Mouse (Mus musculus) erythroid progenitor cell, adult 5-6 weeks (primary cell): Measurements from ENCODE around the gene Slc43a2. TPM values are rescaled to one million over a fixed set of nuclear protein-coding genes. Genes with fewer than 3 reads are reported as not detected.

Experiments
- ATAC-seq: replicated peaks from 2 replicates; pipeline ENCODE4 v1.8.0; 2016; ENCODE audit warnings: moderate number of reproducible peaks, mild to moderate bottlenecking, moderate TSS enrichment, inconsistent platforms; ENCODE audit not compliant: poor library complexity, low FRiP score, severe bottlenecking
- total RNA-seq, 2 experiments: library from RNA; stranded (forward) in 1 of 2; stranded (reverse) in 1 of 2; fragments of 150-400 nt in 1 of 2; fragments of 186-747, 209-891 nt in 1 of 2; gene quantifications; 2 replicates each; pipeline versions ENCODE4 v1.2.3 to v1.2.4; 2015 to 2017; ENCODE audit warnings: low replicate concordance in 2 of 2

Gene Slc43a2
- total RNA-seq, 2 experiments from 2014 or later, result 4.5 to 6.3 TPM

GRCm38 (mm10) chr11:75595816-75596215 is 64.3 kb downstream of the Slc43a2 start:
- ATAC-seq, result no peak

- no peak for ATAC-seq
Measured at GRCm38 (mm10) chr11:75596726-75597255, 65.3 kb downstream of the Slc43a2 start.

- no peak for ATAC-seq
Measured at GRCm38 (mm10) chr11:75598004-75598403, 66.5 kb downstream of the Slc43a2 start.

- ATAC-seq, result 0 out of 2 replicates have a peak, but pooled peaks have one; percentile 48
Measured at GRCm38 (mm10) chr11:75599802-75600201, 68.3 kb downstream of the Slc43a2 start.

- no peak for ATAC-seq
Measured at GRCm38 (mm10) chr11:75604826-75605225, 73.3 kb downstream of the Slc43a2 start.

- ATAC-seq, result no peak
Measured at GRCm38 (mm10) chr11:75605318-75605717, 73.8 kb downstream of the Slc43a2 start.

GRCm38 (mm10) chr11:75608776-75609175 is 77.3 kb downstream of the Slc43a2 start:
- ATAC-seq, result no peak

GRCm38 (mm10) chr11:75610021-75610420 is 78.5 kb downstream of the Slc43a2 start:
- no peak for ATAC-seq

GRCm38 (mm10) chr11:75614769-75615168 is 83.3 kb downstream of the Slc43a2 start:
- no peak for ATAC-seq

GRCm38 (mm10) chr11:75615556-75615955 is 84.1 kb downstream of the Slc43a2 start:
- ATAC-seq, result no peak

GRCm38 (mm10) chr11:75619133-75619532 is 87.6 kb downstream of the Slc43a2 start:
- 0 out of 2 replicates have a peak, but pooled peaks have one; percentile 40 for ATAC-seq

- no peak for ATAC-seq
Measured at GRCm38 (mm10) chr11:75620136-75620780, 88.8 kb downstream of the Slc43a2 start.

GRCm38 (mm10) chr11:75621426-75621825 is 89.9 kb downstream of the Slc43a2 start:
- ATAC-seq, result no peak

GRCm38 (mm10) chr11:75622588-75623329 is 91.3 kb downstream of the Slc43a2 start:
- ATAC-seq, result no peak

- no peak for ATAC-seq
Measured at GRCm38 (mm10) chr11:75624102-75624554, 92.6 kb downstream of the Slc43a2 start.

GRCm38 (mm10) chr11:75625820-75626219 is 94.3 kb downstream of the Slc43a2 start:
- no peak for ATAC-seq

Other genes with a start within 250 kb of the Slc43a2 start
- gene Rpa1, start 183.4 kb upstream of the Slc43a2 start, total RNA-seq (2015; ENCODE audit: low replicate concordance), result 76.7 and 95.5 TPM in 2 replicates
- 100 and 110 TPM in 2 replicates for gene Rpa1, start 183.4 kb upstream of the Slc43a2 start, total RNA-seq (2017; ENCODE audit: low replicate concordance)
- 6.1 and 8.4 TPM in 2 replicates for gene Smyd4, start 183.3 kb upstream of the Slc43a2 start, total RNA-seq (2015; ENCODE audit: low replicate concordance)
- 1.1 and 5.3 TPM in 2 replicates for gene Smyd4, start 183.3 kb upstream of the Slc43a2 start, total RNA-seq (2017; ENCODE audit: low replicate concordance)
- gene Serpinf1, start 109.0 kb upstream of the Slc43a2 start, total RNA-seq (2015; ENCODE audit: low replicate concordance), result 2.9 and 26.0 TPM in 2 replicates
- gene Serpinf1, start 109.0 kb upstream of the Slc43a2 start, total RNA-seq (2017; ENCODE audit: low replicate concordance), result 2.2 TPM in 1 of 2 replicates, not detected in the other
- 2.2 TPM in 1 of 2 replicates, not detected in the other for gene Serpinf2, start 92.1 kb upstream of the Slc43a2 start, total RNA-seq (2015; ENCODE audit: low replicate concordance)
- gene Serpinf2, start 92.1 kb upstream of the Slc43a2 start, total RNA-seq (2017; ENCODE audit: low replicate concordance), result 0.98 and 1.5 TPM in 2 replicates
- gene Wdr81, start 77.0 kb upstream of the Slc43a2 start, total RNA-seq (2015; ENCODE audit: low replicate concordance), result 39.0 and 53.3 TPM in 2 replicates
- 45.6 and 48.8 TPM in 2 replicates for gene Wdr81, start 77.0 kb upstream of the Slc43a2 start, total RNA-seq (2017; ENCODE audit: low replicate concordance)
- gene Tlcd2, start 70.0 kb upstream of the Slc43a2 start, total RNA-seq (2015; ENCODE audit: low replicate concordance), result 1.8 and 6.7 TPM in 2 replicates
- gene Tlcd2, start 70.0 kb upstream of the Slc43a2 start, total RNA-seq (2017; ENCODE audit: low replicate concordance), result 1.0 and 17.8 TPM in 2 replicates
- 69.6 and 70.0 TPM in 2 replicates for gene Prpf8, start 44.9 kb upstream of the Slc43a2 start, total RNA-seq (2015; ENCODE audit: low replicate concordance)
- gene Prpf8, start 44.9 kb upstream of the Slc43a2 start, total RNA-seq (2017; ENCODE audit: low replicate concordance), result 53.6 and 56.5 TPM in 2 replicates
- gene Rilp, start 21.6 kb upstream of the Slc43a2 start, total RNA-seq (2015; ENCODE audit: low replicate concordance), result not detected in 2 replicates
- gene Rilp, start 21.6 kb upstream of the Slc43a2 start, total RNA-seq (2017; ENCODE audit: low replicate concordance), result 0.26 and 1.3 TPM in 2 replicates
- gene Scarf1, start 18.2 kb upstream of the Slc43a2 start, total RNA-seq (2015; ENCODE audit: low replicate concordance), result not detected in 2 replicates
- 0.15 TPM in 1 of 2 replicates, not detected in the other for gene Scarf1, start 18.2 kb upstream of the Slc43a2 start, total RNA-seq (2017; ENCODE audit: low replicate concordance)
- gene Pitpna, start 56.4 kb downstream of the Slc43a2 start, total RNA-seq (2015; ENCODE audit: low replicate concordance), result 39.8 and 49.4 TPM in 2 replicates
- gene Pitpna, start 56.4 kb downstream of the Slc43a2 start, total RNA-seq (2017; ENCODE audit: low replicate concordance), result 18.0 and 33.4 TPM in 2 replicates
- 36.8 and 78.8 TPM in 2 replicates for gene Inpp5k, start 99.3 kb downstream of the Slc43a2 start, total RNA-seq (2015; ENCODE audit: low replicate concordance)
- gene Inpp5k, start 99.3 kb downstream of the Slc43a2 start, total RNA-seq (2017; ENCODE audit: low replicate concordance), result 38.4 and 46.3 TPM in 2 replicates
- gene Myo1c, start 118.8 kb downstream of the Slc43a2 start, total RNA-seq (2015; ENCODE audit: low replicate concordance), result 15.5 and 22.2 TPM in 2 replicates
- 17.3 and 21.2 TPM in 2 replicates for gene Myo1c, start 118.8 kb downstream of the Slc43a2 start, total RNA-seq (2017; ENCODE audit: low replicate concordance)
- gene Crk, start 147.6 kb downstream of the Slc43a2 start, total RNA-seq (2015; ENCODE audit: low replicate concordance), result 32.1 and 41.5 TPM in 2 replicates
- 43.8 and 83.8 TPM in 2 replicates for gene Crk, start 147.6 kb downstream of the Slc43a2 start, total RNA-seq (2017; ENCODE audit: low replicate concordance)
- gene Ywhae, start 201.2 kb downstream of the Slc43a2 start, total RNA-seq (2015; ENCODE audit: low replicate concordance), result 147 and 149 TPM in 2 replicates
- 60.1 and 90.8 TPM in 2 replicates for gene Ywhae, start 201.2 kb downstream of the Slc43a2 start, total RNA-seq (2017; ENCODE audit: low replicate concordance)